Mouse (Mus musculus) cerebellum, adult 2 months (tissue): Measurements from ENCODE around the gene Fhit.

Source experiments
- CTCF ChIP-seq: fragments of 200-500 bp; IDR thresholded peaks from 2 replicates; pipeline ENCODE4 v1.5.1; 2011; ENCODE audit warnings: low read depth, mild to moderate bottlenecking, control low read depth, low read length, moderate library complexity, borderline replicate concordance; ENCODE audit not compliant: insufficient read depth
- POLR2A ChIP-seq: fragments of 200-500 bp; IDR thresholded peaks from 2 replicates; pipeline ENCODE4 v1.6.1; 2011; ENCODE audit warnings: low read length, control low read depth, borderline replicate concordance; ENCODE audit not compliant: insufficient read depth

DNA sequence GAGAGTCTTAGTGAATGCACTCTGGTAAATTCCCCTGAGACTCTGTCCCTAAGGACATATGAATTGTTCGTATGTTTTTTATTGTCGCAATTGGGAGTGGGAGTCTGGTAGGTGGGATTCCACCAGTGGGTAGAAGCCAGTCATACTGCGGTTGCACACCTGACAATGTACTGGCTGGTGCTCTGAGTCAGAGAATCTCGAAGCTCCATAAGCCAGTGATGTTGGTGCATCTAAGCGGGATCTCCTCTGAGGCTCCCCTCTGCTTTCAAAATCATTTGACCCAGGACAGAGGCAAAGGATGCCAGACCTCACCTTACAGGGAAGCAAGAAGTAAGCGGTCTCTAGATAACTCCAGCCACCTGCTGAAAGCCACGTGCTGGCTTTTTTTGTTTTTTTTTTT, 1518.1 kb downstream of the Fhit start:
- TF ChIP-seq CTCF (no peak), POLR2A (no peak)
